Mouse (Mus musculus) stomach, postnatal 0 days (tissue): ENCODE measurements at regions not wholly inside any gene's neighbourhood (a gene's known extent, or its start where the extent isn't known, plus 50 kb on each side); places are given as distances from the start of the nearest gene placed in this dataset.

Experiments used
- CTCF ChIP-seq: IDR thresholded peaks from 2 replicates; pipeline ENCODE4 v1.5.1; 2016; ENCODE audit warnings: antibody characterized with exemption, low read depth, mild to moderate bottlenecking, moderate library complexity
- EP300 ChIP-seq: optimal IDR thresholded peaks from 2 replicates; pipeline ENCODE3; 2016; ENCODE audit warnings: antibody characterized with exemption

GRCm38 (mm10) chr14:24766690-24767089, 279.8 kb downstream of the Rps24 start:
- no peak for TF ChIP-seq EP300
- no peak for TF ChIP-seq CTCF
